Mouse (Mus musculus): ENCODE data around the gene Polr3c.

GRCm38 (mm10) chr3:96746829-96747228 lies 19.4 kb upstream of the Polr3c start:
- TF ChIP-seq CTCF (IDR thresholded peaks at IDR 0.05; ENCODE audit: borderline replicate concordance, insufficient read depth, low read depth, low read length): no peak
- TF ChIP-seq POLR2A (IDR thresholded peaks at IDR 0.05; ENCODE audit: borderline replicate concordance, insufficient read depth, low read length): no peak
